26 mouse cellular contexts compared by ENCODE assay signal in the genomic region with DNA sequence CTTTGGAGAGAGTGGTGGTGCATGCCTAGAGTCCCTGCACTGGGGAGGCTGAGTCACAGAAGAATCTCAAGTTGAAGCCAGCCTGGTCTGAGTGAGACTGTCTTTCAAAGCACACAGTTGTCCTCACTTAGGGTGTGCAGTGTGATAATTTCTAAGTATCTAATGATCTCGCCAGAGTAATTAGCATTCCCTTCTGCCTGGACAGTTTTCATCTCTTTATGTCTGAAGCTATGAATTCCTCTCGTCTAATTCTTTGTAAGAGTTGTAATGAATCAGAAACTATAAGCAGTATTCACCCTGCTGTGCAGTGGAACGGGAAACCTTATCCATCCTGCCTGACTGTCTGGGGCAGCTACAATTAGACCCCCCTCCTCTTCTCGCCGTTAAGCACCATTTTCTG.
"Had no signal": no experiment of that assay in that cellular context is flagged by ENCODE, and none has a peak within 500 bp of the region (broad histone marks: within the 10 kb centered on the region; RNA-seq: fewer than 3 reads in every experiment).

No protein-coding gene starts in this region.

- H3K27ac ChIP-seq: heart, adult 2 months; heart, embryonic 13.5 days; heart, embryonic 15.5 days; hindbrain, embryonic 10.5 days; hindbrain, embryonic 12.5 days; hindbrain, embryonic 14.5 days; intestine, embryonic 15.5 days; layer of hippocampus, adult 2 months; limb, embryonic 12.5 days; liver, embryonic 13.5 days; liver, embryonic 15.5 days had no signal

- DNase-seq: gastrocnemius, postnatal 14 days; gastrocnemius, postnatal 36 days; heart, adult 2 months; heart, postnatal 4 days; kidney, adult 18-20 months; kidney, adult 8-10 months; kidney, postnatal 10 days; kidney, postnatal 25 days; kidney, postnatal 4 days; left cerebral cortex, postnatal 4 days; liver; liver, embryonic 13.5 days had no signal

- H3K4me1 ChIP-seq: hindbrain, embryonic 10.5 days; hindbrain, embryonic 12.5 days; intestine, embryonic 15.5 days; limb, embryonic 12.5 days; liver, embryonic 13.5 days; liver, embryonic 15.5 days had no signal

- H3K4me2 ChIP-seq: heart, embryonic 11.5 days; heart, embryonic 13.5 days; heart, embryonic 15.5 days; hindbrain, embryonic 12.5 days; hindbrain, embryonic 14.5 days; intestine, embryonic 15.5 days; limb, embryonic 12.5 days; liver, embryonic 11.5 days; liver, embryonic 13.5 days; liver, embryonic 15.5 days had no signal

- H3K9ac ChIP-seq: heart, embryonic 13.5 days; heart, embryonic 15.5 days; hindbrain, embryonic 12.5 days; hindbrain, embryonic 14.5 days; intestine, embryonic 15.5 days; limb, embryonic 12.5 days; liver, embryonic 13.5 days; liver, embryonic 15.5 days had no signal

- ATAC-seq: hindbrain, embryonic 16.5 days; inflammation-experienced regulatory T-cells, adult 6 months; intestine, embryonic 15.5 days; intestine, postnatal 0 days had no signal

- H3K4me3 ChIP-seq: heart, adult 2 months; heart, embryonic 13.5 days; heart, embryonic 15.5 days; hindbrain, embryonic 10.5 days; hindbrain, embryonic 12.5 days; intestine, embryonic 15.5 days; layer of hippocampus, adult 2 months; limb, embryonic 12.5 days; liver, embryonic 13.5 days; liver, embryonic 15.5 days had no signal

- H3K36me3 ChIP-seq: hindbrain, embryonic 12.5 days; intestine, embryonic 15.5 days had no signal

- H3K9me3 ChIP-seq: heart, embryonic 13.5 days; heart, embryonic 15.5 days; hindbrain, embryonic 10.5 days; hindbrain, embryonic 12.5 days; intestine, embryonic 15.5 days; limb, embryonic 12.5 days; liver, embryonic 13.5 days; liver, embryonic 15.5 days had no signal

- H3K27me3 ChIP-seq: heart, embryonic 13.5 days; heart, embryonic 15.5 days; hindbrain, embryonic 12.5 days; intestine, embryonic 15.5 days; limb, embryonic 12.5 days; liver, embryonic 13.5 days; liver, embryonic 15.5 days had no signal
